Mouse (Mus musculus) liver, embryonic 14.5 days (tissue): ENCODE measurements around the gene Tmem120b. TPM values are rescaled to one million over a fixed set of nuclear protein-coding genes. Genes with fewer than 3 reads are reported as not detected.

Experiments
- ATAC-seq: fragments of 200-750 bp; cut with Nextera tagmentation; 2 replicates; pipeline ENCODE4 v1.8.0; 2017; ENCODE audit warnings: moderate number of reproducible peaks, mild to moderate bottlenecking, moderate library complexity; ENCODE audit not compliant: insufficient read depth
- DNase-seq, 3 experiments: peaks; one replicate each; pipeline ENCODE4 v3.0.0-alpha.2; 2012 to 2013; ENCODE audit warnings: low read depth in 3 of 3, low spot score in 3 of 3
- H3K27ac ChIP-seq: fragments of 300-500 bp; sonication (generic); 2 replicates; pipeline ENCODE4 v1.5.1; 2014; ENCODE audit warnings: moderate library complexity, mild to moderate bottlenecking, control low read depth, inconsistent platforms
- H3K27me3 ChIP-seq: fragments of 300-500 bp; sonication (generic); 2 replicates; pipeline ENCODE4 v1.6.1; 2014; ENCODE audit warnings: mild to moderate bottlenecking, low read length, moderate library complexity; ENCODE audit not compliant: control insufficient read depth, insufficient read depth
- H3K36me3 ChIP-seq: fragments of 300-500 bp; sonication (generic); replicated peaks from 2 replicates; pipeline ENCODE4 v1.6.1; 2014; ENCODE audit warnings: low read depth; ENCODE audit not compliant: control insufficient read depth, insufficient read depth
- H3K4me1 ChIP-seq, 2 experiments: fragments of 200-500 bp in 1 of 2; fragments of 300-500 bp in 1 of 2; sonication (generic) in 1 of 2; replicated peaks; 2 replicates each; pipeline ENCODE4 v1.6.1; 2012 to 2014; ENCODE audit warnings: antibody characterized with exemption in 1 of 2, inconsistent platforms in 1 of 2, low read length in 1 of 2; ENCODE audit not compliant: control insufficient read depth in 2 of 2, insufficient read depth in 2 of 2
- H3K4me2 ChIP-seq: fragments of 300-500 bp; sonication (generic); 2 replicates; pipeline ENCODE4 v1.6.1; 2014; ENCODE audit warnings: low read depth, mild to moderate bottlenecking, control low read depth, moderate library complexity
- H3K4me3 ChIP-seq, 2 experiments: fragments of 200-500 bp in 1 of 2; fragments of 300-500 bp in 1 of 2; sonication (generic) in 1 of 2; 2 replicates each; pipeline ENCODE4 v1.5.1; 2012 to 2014; ENCODE audit warnings: low read depth in 2 of 2, low read length in 2 of 2, mild to moderate bottlenecking in 2 of 2, control low read depth in 1 of 2, inconsistent platforms in 1 of 2, moderate library complexity in 1 of 2; ENCODE audit not compliant: insufficient read depth in 1 of 2
- H3K9ac ChIP-seq: fragments of 300-500 bp; sonication (generic); replicated peaks from 2 replicates; pipeline ENCODE4 v1.6.1; 2014; ENCODE audit warnings: mild to moderate bottlenecking, control low read depth, moderate library complexity
- H3K9me3 ChIP-seq: fragments of 300-500 bp; sonication (generic); 2 replicates; pipeline ENCODE4 v1.6.1; 2016; ENCODE audit warnings: low read length, mixed read lengths; ENCODE audit not compliant: control insufficient read depth
- CTCF ChIP-seq: IDR thresholded peaks from 2 replicates; pipeline ENCODE4 v1.5.1; 2016; ENCODE audit warnings: antibody characterized with exemption, low read depth, control low read depth
- EP300 ChIP-seq: IDR thresholded peaks from 2 replicates; pipeline ENCODE4 v1.6.1; 2016; ENCODE audit warnings: antibody characterized with exemption, low read depth
- WGBS: fragments of 180-500 bp; shearing (Covaris S2); extraction: QIAGEN DNeasy Blood & Tissue Kit; methylation state at CpG from one replicate; pipeline ENCODE4 v1.1.7; 2014; ENCODE audit not compliant: insufficient replicate concordance; 5-methylcytosine and 5-hydroxymethylcytosine counted together
- polyA plus RNA-seq, 2 experiments: library from polyadenylated mRNA; depleted of rRNA in 1 of 2; stranded (reverse) in 1 of 2; unstranded in 1 of 2; fragments of >200 nt; fragmentation: Nextera tagmentation in 1 of 2; extraction: Ambion mirVana in 1 of 2; gene quantifications; 2 replicates each; pipeline versions ENCODE4 v1.2.1 to v1.2.3; 2012 to 2014

Tmem120b gene
- polyA plus RNA-seq, 2 experiments: 18.1 to 19.0 TPM

DNA sequence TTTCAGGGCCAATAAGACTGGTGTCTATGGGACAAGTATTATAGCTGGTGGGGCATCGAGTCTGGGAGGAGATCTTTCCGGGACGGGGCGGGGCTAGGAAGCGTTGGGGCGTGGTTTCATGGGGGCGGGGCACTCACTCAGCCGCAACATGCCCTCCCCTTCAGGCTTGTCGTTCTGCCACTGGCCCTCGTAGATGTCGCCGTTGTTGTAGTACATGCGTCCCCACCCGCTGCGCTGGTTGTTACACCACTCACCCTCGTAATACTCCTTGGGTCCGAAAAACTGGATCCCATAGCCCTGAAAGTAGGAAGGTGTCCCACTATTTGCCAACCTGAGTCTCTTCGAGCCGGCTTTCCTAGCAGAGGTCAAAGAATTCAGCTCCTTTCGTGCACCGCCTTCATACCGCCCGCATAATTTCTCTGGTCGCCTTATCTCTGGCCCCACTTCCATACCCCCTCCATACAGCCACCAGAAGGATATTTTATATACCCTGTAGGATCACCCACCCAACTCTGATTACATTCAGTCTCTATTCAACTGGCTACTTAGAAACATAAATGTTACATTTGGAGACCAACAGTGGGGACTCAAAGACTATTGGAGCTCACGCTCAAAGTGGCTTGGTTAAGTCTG lies 29.0 kb upstream of the Tmem120b start:
- DNase-seq (peak; percentile 70 to 72 (median 70)), ATAC-seq (peak; percentile 84)
- Histone ChIP-seq H3K27ac (peak overlapping the region; percentile 30), H3K27me3 (no peaks in the 10 kb centered on the region), H3K9ac (peak overlapping the region; percentile 63), H3K4me1 (peaks cover 14 to 32% of the 10 kb centered on the region in 2 experiments), H3K9me3 (no peaks in the 10 kb centered on the region), H3K4me3 (peak overlapping the region; percentile 47 to 70), H3K4me2 (peak overlapping the region; percentile 70), H3K36me3 (no peaks in the 10 kb centered on the region)
- TF ChIP-seq CTCF (no peak), EP300 (no peak)
- WGBS: 2% methylated on average over 25 of the region's 25 CpGs

DNA sequence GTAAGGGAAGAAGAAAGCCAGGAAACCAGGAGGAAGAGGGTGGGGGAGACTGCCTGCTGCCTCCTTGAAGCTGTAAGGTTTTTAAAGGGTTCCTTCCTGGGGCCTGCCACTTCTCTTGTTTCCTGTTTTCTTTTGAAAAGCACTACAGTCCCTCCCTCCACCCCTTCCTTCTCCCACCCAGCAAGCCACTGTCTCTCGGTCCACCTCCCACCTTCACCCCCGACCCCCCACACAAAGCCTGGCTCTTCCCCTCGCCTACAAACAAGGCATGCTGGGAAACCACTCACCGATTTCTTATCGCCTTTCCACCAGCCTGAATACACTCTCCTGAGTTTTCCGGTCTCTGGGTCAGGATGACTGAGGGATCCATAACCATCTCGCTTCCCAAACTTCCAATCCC lies 27.4 kb upstream of the Tmem120b start:
- no peaks in the 10 kb centered on the region for H3K9me3 ChIP-seq
- peak overlapping the region; percentile 34; the same call in 1 of the 2 replicates for H3K4me2 ChIP-seq
- TF ChIP-seq EP300 (no peak), CTCF (no peak)
- DNase-seq (no peak), ATAC-seq (no peak)
- no peaks in the 10 kb centered on the region for H3K36me3 ChIP-seq
- 7% methylated on average over 7 of the region's 7 CpGs for WGBS
- H3K4me1 ChIP-seq: peaks cover 5 to 18% of the 10 kb centered on the region in 2 experiments; a peak in 3 of 4 replicates
- H3K27ac ChIP-seq: no peak overlapping the region
- peak overlapping the region; percentile 37; the same call in 1 of the 2 replicates for H3K9ac ChIP-seq
- H3K4me3 ChIP-seq: no peak overlapping the region
- H3K27me3 ChIP-seq: no peaks in the 10 kb centered on the region

DNA sequence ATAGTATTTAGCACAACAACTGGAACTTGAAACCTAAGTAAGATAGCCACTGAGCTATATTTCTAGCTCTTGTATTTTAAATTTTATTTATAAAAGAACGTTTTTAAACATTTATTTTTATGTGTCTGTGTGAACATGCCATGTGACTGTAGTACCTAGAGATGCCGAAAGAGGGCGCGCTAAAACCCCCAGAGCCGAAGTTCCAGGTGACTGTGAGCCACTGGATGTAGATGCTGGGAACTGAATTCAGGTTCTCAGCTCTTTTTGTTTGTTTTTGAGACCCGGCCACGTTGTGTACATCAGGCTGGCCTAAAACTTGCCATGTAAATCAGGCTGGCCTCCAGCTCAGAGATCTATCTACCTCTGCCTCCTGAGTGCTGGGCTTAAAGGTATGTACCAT lies 24.4 kb upstream of the Tmem120b start:
- Histone ChIP-seq H3K36me3 (no peaks in the 10 kb centered on the region), H3K27ac (no peak overlapping the region), H3K4me3 (no peak overlapping the region), H3K27me3 (no peaks in the 10 kb centered on the region), H3K9me3 (no peaks in the 10 kb centered on the region), H3K4me2 (no peak overlapping the region), H3K9ac (no peak overlapping the region), H3K4me1 (peaks cover 1 to 16% of the 10 kb centered on the region in 2 experiments; a peak in 3 of 4 replicates)
- WGBS: 12% methylated on average over 7 of the region's 7 CpGs
- peak; percentile 86 for TF ChIP-seq CTCF
- no peak for TF ChIP-seq EP300
- no peak for DNase-seq
- no peak for ATAC-seq

DNA sequence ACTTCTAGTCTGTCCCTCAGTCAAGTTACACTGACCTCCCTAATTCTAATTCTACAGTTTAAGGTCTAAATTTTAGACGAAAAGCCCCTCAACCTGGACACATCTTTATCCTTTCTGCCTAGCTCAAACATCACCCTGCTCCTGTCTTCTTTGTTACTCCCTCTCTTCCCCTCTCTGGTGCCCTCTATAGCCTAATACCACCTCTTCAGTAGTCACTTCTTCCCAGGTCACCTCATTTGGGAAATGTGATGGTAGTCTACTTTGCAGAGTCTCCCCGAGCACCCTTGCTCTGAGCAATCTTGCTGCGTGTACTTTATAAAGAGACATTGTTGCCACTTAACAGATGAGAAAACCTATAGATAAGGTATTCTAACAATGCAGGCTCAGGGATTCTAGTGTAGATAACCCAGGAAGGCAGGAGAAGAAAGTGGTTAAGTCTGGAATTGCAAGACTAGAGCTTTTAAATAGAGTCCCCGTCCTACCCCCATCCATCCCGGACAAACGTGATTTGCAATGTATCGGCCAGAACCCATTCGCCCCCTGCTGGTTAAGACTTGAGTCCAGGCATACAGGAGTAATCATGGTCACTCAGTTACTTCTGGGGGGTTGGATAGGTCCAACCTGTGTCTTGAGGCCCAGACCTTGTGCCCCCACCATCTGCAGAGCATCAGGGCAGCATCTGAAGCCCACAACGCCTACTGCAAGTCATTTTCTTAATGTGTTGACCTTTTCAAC lies 22.5 kb upstream of the Tmem120b start:
- no peak overlapping the region for H3K27ac ChIP-seq

DNA sequence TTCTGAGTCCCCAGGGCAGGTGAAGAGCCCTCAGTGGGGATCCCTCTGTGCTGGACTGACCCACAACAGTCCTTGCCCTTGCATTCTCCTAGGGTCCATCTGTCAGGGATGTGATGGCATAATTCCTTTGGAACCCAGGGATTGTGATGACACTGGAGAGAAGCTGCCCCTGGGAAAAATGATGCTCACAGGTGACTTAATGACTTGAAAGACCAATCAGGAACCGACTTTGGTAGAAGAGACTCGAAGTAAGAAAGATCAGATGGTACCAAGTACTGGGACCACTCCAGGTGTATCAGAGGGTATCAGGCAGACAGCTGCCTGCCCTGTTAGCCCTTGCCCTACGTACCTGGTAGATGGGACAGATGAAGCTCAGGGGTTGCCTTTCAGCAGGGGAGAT lies 21.3 kb upstream of the Tmem120b start, which contains the start of gene Morn3:
Gene Morn3 (minus strand): TSS at position 101 of the 400 bp plus-strand sequence.
- WGBS: 59% methylated on average over 3 of the region's 3 CpGs
- H3K4me1 ChIP-seq: 0 out of 4 replicates have a peak, but pooled peaks cover 0 to 8% of the 10 kb centered on the region in 2 experiments
- no peak within 1 kb of the TSS for H3K4me3 ChIP-seq
- no peak within 1 kb of the TSS for H3K9ac ChIP-seq
- no peaks in the 10 kb centered on the region for H3K9me3 ChIP-seq
- TF ChIP-seq CTCF: no peak
- no peak for TF ChIP-seq EP300
- ATAC-seq: no peak
- H3K36me3 ChIP-seq: no peaks in the 10 kb centered on the region
- no peak within 1 kb of the TSS for H3K4me2 ChIP-seq
- no peaks in the 10 kb centered on the region for H3K27me3 ChIP-seq
- DNase-seq: no peak
- H3K27ac ChIP-seq: no peak within 1 kb of the TSS

More for the DNA sequence above, 22.5 kb upstream of the Tmem120b start:
- ATAC-seq (no peak), DNase-seq (no peak)
- WGBS: 26% methylated on average over 9 of the region's 9 CpGs
- TF ChIP-seq CTCF (peak; percentile 83), EP300 (no peak)
- Histone ChIP-seq H3K4me2 (no peak overlapping the region), H3K27me3 (no peaks in the 10 kb centered on the region), H3K4me1 (peaks cover 0 to 13% of the 10 kb centered on the region in 2 experiments; a peak in 2 of 4 replicates), H3K9ac (no peak overlapping the region), H3K9me3 (no peaks in the 10 kb centered on the region), H3K4me3 (no peak overlapping the region), H3K36me3 (no peaks in the 10 kb centered on the region)
